Mouse (Mus musculus) embryonic stem cell, embryonic (primary cell): Measurements from ENCODE around the gene Adpgk.

Source experiments
- CTCF ChIA-PET, 4 experiments: fragments of 300-600 bp in 2 of 4; fragments of 350-600 bp in 2 of 4; sonication (Branson Sonifier 250); formaldehyde crosslinking; loops; one replicate each; lab custom pipeline; 2022; ENCODE audit warnings: inconsistent platforms in 2 of 4; lab: Charles Lee
- POLR2A ChIA-PET, 4 experiments: fragments of 300-600 bp in 2 of 4; fragments of 350-600 bp in 2 of 4; sonication (Branson Sonifier 250); formaldehyde crosslinking; loops; one replicate each; lab custom pipeline; 2022; ENCODE audit warnings: antibody characterized with exemption in 4 of 4, inconsistent platforms in 1 of 4; lab: Charles Lee

Adpgk gene

GRCm38 (mm10) chr9:59278694-59279093 is 12.7 kb upstream of the Adpgk start:
- CTCF ChIA-PET, result interaction anchor here in 2 of 4 experiments (1.0 to 1.2 kb wide), 3 partner anchors 12 to 23 kb away, joined by 3 to 4 read pairs (median 3); partner anchors contain the start of gene Adpgk (in 1 of the 2)
- POLR2A ChIA-PET, result interaction anchor here in 3 of 4 experiments (2.6 to 15.8 kb wide), 3 partner anchors 12 to 13 kb away, joined by 12 to 378 read pairs (median 145); partner anchors contain the start of gene Adpgk (in 3 of the 3)

- ChIA-PET CTCF (interaction anchor here (0.7 to 3.0 kb wide), 18 partner anchors 7 to 702 kb away, joined by 3 to 24 read pairs (median 8); partner anchors contain the start of gene Adpgk (in 3 of the 4)), POLR2A (interaction anchor here in 3 of 4 experiments (0.7 to 15.8 kb wide), 16 partner anchors 8 to 699 kb away, joined by 3 to 378 read pairs (median 5); partner anchors contain the start of genes Adpgk (in 3 of the 3), Nptn (in 1 of the 3) and Pkm (in 1 of the 3))
These were observed 10.5 kb upstream of the Adpgk start for GRCm38 (mm10) chr9:59280888-59281287.

GRCm38 (mm10) chr9:59281871-59282682 is 9.3 kb upstream of the Adpgk start:
- CTCF ChIA-PET, result interaction anchor here (0.5 to 3.0 kb wide), 56 partner anchors 8 to 1823 kb away, joined by 3 to 24 read pairs (median 4); partner anchors contain the start of gene Adpgk (in 3 of the 4)
- POLR2A ChIA-PET, result interaction anchor here (0.6 to 15.8 kb wide), 23 partner anchors 9 to 700 kb away, joined by 3 to 378 read pairs (median 4); partner anchors contain the start of genes Adpgk (in 4 of the 4), Nptn (in 1 of the 4) and Pkm (in 1 of the 4)

- ChIA-PET CTCF (interaction anchor here (0.6 to 3.0 kb wide), 33 partner anchors 8 to 1076 kb away, joined by 3 to 24 read pairs (median 4); partner anchors contain the start of gene Adpgk (in 3 of the 4)), POLR2A (interaction anchor here (0.6 to 15.8 kb wide), 14 partner anchors 8 to 675 kb away, joined by 3 to 378 read pairs (median 4); partner anchors contain the start of genes Adpgk (in 3 of the 4) and Pkm (in 1 of the 4))
These were observed 8.7 kb upstream of the Adpgk start for GRCm38 (mm10) chr9:59282683-59282986.

GRCm38 (mm10) chr9:59285614-59286013 is 5.7 kb upstream of the Adpgk start:
- ChIA-PET CTCF (interaction anchor here in 2 of 4 experiments (0.5 to 1.2 kb wide), 3 partner anchors 16 to 618 kb away, joined by 3 to 4 read pairs (median 4); no protein-coding TSS in a partner anchor), POLR2A (interaction anchor here in 2 of 4 experiments (0.7 to 14.6 kb wide), 2 partner anchors 10 to 14 kb away, joined by 3 to 378 read pairs; no protein-coding TSS in a partner anchor)

GRCm38 (mm10) chr9:59288058-59288457 is 3.3 kb upstream of the Adpgk start:
- POLR2A ChIA-PET, result interaction anchor here in 2 of 4 experiments (1.0 to 14.6 kb wide), 6 partner anchors 8 to 43 kb away, joined by 3 to 378 read pairs (median 140); no protein-coding TSS in a partner anchor
- CTCF ChIA-PET, result no interaction called here

- ChIA-PET POLR2A (interaction anchor here in 3 of 4 experiments (0.6 to 14.6 kb wide), 16 partner anchors 9 to 670 kb away, joined by 3 to 378 read pairs (median 24); partner anchors contain the start of genes Bbs4 (in 1 of the 3) and Pkm (in 1 of the 3)), CTCF (interaction anchor here in 1 of 4 experiments (2.7 kb wide), 1 partner anchor 8 kb away, joined by 12 read pairs; no protein-coding TSS in a partner anchor)
These were observed 2.5 kb upstream of the Adpgk start for GRCm38 (mm10) chr9:59288685-59289410.

GRCm38 (mm10) chr9:59289529-59290115 is 1.7 kb upstream of the Adpgk start:
- ChIA-PET POLR2A (interaction anchor here in 3 of 4 experiments (0.6 to 14.6 kb wide), 33 partner anchors 9 to 1322 kb away, joined by 3 to 378 read pairs (median 15); partner anchors contain the start of genes Bbs4 (in 2 of the 3), Celf6 (in 2 of the 3), Neo1 (in 1 of the 3) and Pkm (in 1 of the 3)), CTCF (interaction anchor here in 3 of 4 experiments (0.6 to 2.7 kb wide), 6 partner anchors 8 to 711 kb away, joined by 3 to 12 read pairs (median 5); no protein-coding TSS in a partner anchor)

- ChIA-PET POLR2A (interaction anchor here (0.6 to 14.6 kb wide), 161 partner anchors 7 to 1020 kb away, joined by 3 to 378 read pairs (median 4); partner anchors contain the start of genes Bbs4 (in 3 of the 4), Celf6 (in 3 of the 4), Hexa (in 3 of the 4) and Pkm (in 3 of the 4)), CTCF (interaction anchor here (0.6 to 2.7 kb wide), 20 partner anchors 9 to 280 kb away, joined by 3 to 20 read pairs (median 6); no protein-coding TSS in a partner anchor)
These were observed 532 bp downstream of the Adpgk start for GRCm38 (mm10) chr9:59291688-59292492.

GRCm38 (mm10) chr9:59292493-59292875 is 1.1 kb downstream of the Adpgk start:
- POLR2A ChIA-PET, result interaction anchor here (0.5 to 14.6 kb wide), 50 partner anchors 9 to 711 kb away, joined by 3 to 378 read pairs (median 8); partner anchors contain the start of genes Celf6 (in 3 of the 4), Pkm (in 2 of the 4), Arih1 (in 1 of the 4) and Bbs4 (in 1 of the 4)
- CTCF ChIA-PET, result interaction anchor here in 2 of 4 experiments (0.6 to 0.9 kb wide), 2 partner anchors 11 to 19 kb away, joined by 3 to 6 read pairs; no protein-coding TSS in a partner anchor

GRCm38 (mm10) chr9:59296419-59296818 is 5.1 kb downstream of the Adpgk start:
- ChIA-PET POLR2A (interaction anchor here in 3 of 4 experiments (0.7 to 14.6 kb wide), 8 partner anchors 10 to 637 kb away, joined by 3 to 378 read pairs (median 4); partner anchors contain the start of gene Pkm (in 1 of the 3)), CTCF (no interaction called here)

GRCm38 (mm10) chr9:59307890-59308289 is 16.5 kb downstream of the Adpgk start:
- ChIA-PET CTCF (no interaction called here), POLR2A (interaction anchor here in 2 of 4 experiments (1.0 to 6.4 kb wide), 5 partner anchors 9 to 17 kb away, joined by 4 to 55 read pairs (median 6); partner anchors contain the start of gene Adpgk (in 2 of the 2))

GRCm38 (mm10) chr9:59310582-59311283 is 19.4 kb downstream of the Adpgk start:
- POLR2A ChIA-PET, result interaction anchor here in 3 of 4 experiments (0.6 to 15.7 kb wide), 8 partner anchors 11 to 349 kb away, joined by 3 to 134 read pairs (median 8); partner anchors contain the start of gene Adpgk (in 1 of the 3)

GRCm38 (mm10) chr9:59311284-59311670 is 19.9 kb downstream of the Adpgk start:
- CTCF ChIA-PET, result interaction anchor here in 1 of 4 experiments (1.2 kb wide), 1 partner anchor 29 kb away, joined by 9 read pairs; no protein-coding TSS in a partner anchor

More at GRCm38 (mm10) chr9:59310582-59311283, 19.4 kb downstream of the Adpgk start:
- CTCF ChIA-PET, result interaction anchor here in 1 of 4 experiments (0.6 to 1.2 kb wide), 2 partner anchors 28 to 166 kb away, joined by 5 to 9 read pairs; no protein-coding TSS in a partner anchor

More at GRCm38 (mm10) chr9:59311284-59311670, 19.9 kb downstream of the Adpgk start:
- POLR2A ChIA-PET, result interaction anchor here in 2 of 4 experiments (0.7 to 15.7 kb wide), 8 partner anchors 12 to 109 kb away, joined by 3 to 134 read pairs (median 10); partner anchors contain the start of gene Adpgk (in 1 of the 2)
